Mouse (Mus musculus) heart, embryonic 12.5 days (tissue): Measurements from ENCODE around the gene Gm7978. TPM values are rescaled to one million over a fixed set of nuclear protein-coding genes. Genes with fewer than 3 reads are reported as not detected.
"Not testable (repeated sequence)": the region's sequence is repeated elsewhere in the genome, so short reads cannot be mapped to it uniquely, and the experiment has no call there.

Experiments
- ATAC-seq: fragments of 200-750 bp; cut with Nextera tagmentation; 2 replicates; pipeline ENCODE4 v1.8.0; 2017; ENCODE audit warnings: moderate TSS enrichment, moderate library complexity; ENCODE audit not compliant: insufficient number of reproducible peaks, low FRiP score
- H3K27ac ChIP-seq: fragments of 300-500 bp; sonication (generic); 2 replicates; pipeline ENCODE4 v1.5.1; 2016; ENCODE audit warnings: mild to moderate bottlenecking, moderate library complexity; ENCODE audit not compliant: poor library complexity, severe bottlenecking
- H3K27me3 ChIP-seq: fragments of 300-500 bp; sonication (generic); replicated peaks from 2 replicates; pipeline ENCODE4 v1.6.1; 2016; ENCODE audit warnings: mild to moderate bottlenecking, moderate library complexity
- H3K36me3 ChIP-seq: fragments of 300-500 bp; sonication (generic); 2 replicates; pipeline ENCODE4 v1.6.1; 2016; ENCODE audit warnings: mild to moderate bottlenecking, moderate library complexity
- H3K4me1 ChIP-seq: fragments of 300-500 bp; sonication (generic); replicated peaks from 2 replicates; pipeline ENCODE4 v1.6.1; 2016; ENCODE audit warnings: mild to moderate bottlenecking
- H3K4me2 ChIP-seq: fragments of 300-500 bp; sonication (generic); 2 replicates; pipeline ENCODE4 v1.6.1; 2016; ENCODE audit warnings: mild to moderate bottlenecking, moderate library complexity
- H3K4me3 ChIP-seq: fragments of 300-500 bp; sonication (generic); 2 replicates; pipeline ENCODE4 v1.5.1; 2016; ENCODE audit warnings: mild to moderate bottlenecking
- H3K9ac ChIP-seq: fragments of 300-500 bp; sonication (generic); 2 replicates; pipeline ENCODE4 v1.6.1; 2016; ENCODE audit warnings: mild to moderate bottlenecking, moderate library complexity
- H3K9me3 ChIP-seq: fragments of 300-500 bp; sonication (generic); replicated peaks from 2 replicates; pipeline ENCODE4 v1.6.1; 2016; ENCODE audit warnings: mild to moderate bottlenecking, moderate library complexity
- WGBS: fragments of 180-500 bp; shearing (Covaris S2); methylation state at CpG from one replicate; pipeline ENCODE4 v1.1.7; 2016; 5-methylcytosine and 5-hydroxymethylcytosine counted together
- polyA plus RNA-seq: library from polyadenylated mRNA; unstranded; fragments of >200 nt; fragmentation: Nextera tagmentation; extraction: Ambion mirVana; gene quantifications from 2 replicates; pipeline ENCODE4 v1.2.1, GENCODE M21; 2016

Gene Gm7978
- not detected in 2 replicates for polyA plus RNA-seq

- H3K9ac ChIP-seq, H3K4me3 ChIP-seq, H3K27me3 ChIP-seq, ATAC-seq, H3K9me3 ChIP-seq, H3K4me1 ChIP-seq, H3K36me3 ChIP-seq, H3K4me2 ChIP-seq, H3K27ac ChIP-seq: not testable (repeated sequence)
- no CpG with 5 or more reads among the region's 1 CpGs for WGBS
These were observed at the start of gene Gm7978 for GRCm38 (mm10) chr5:95736073-95736472. TSS of gene Gm7978 (minus strand) at chr5:95736173.

- H3K27me3 ChIP-seq, H3K27ac ChIP-seq, H3K9me3 ChIP-seq, H3K4me2 ChIP-seq, H3K36me3 ChIP-seq, H3K9ac ChIP-seq, H3K4me3 ChIP-seq, ATAC-seq, H3K4me1 ChIP-seq: not testable (repeated sequence)
- WGBS: no CpG with 5 or more reads among the region's 2 CpGs
These were observed 39.7 kb upstream of the Gm7978 start, which contains the start of gene E330014E10Rik for GRCm38 (mm10) chr5:95775690-95776089. TSS of gene E330014E10Rik (plus strand) at chr5:95775990.

DNA sequence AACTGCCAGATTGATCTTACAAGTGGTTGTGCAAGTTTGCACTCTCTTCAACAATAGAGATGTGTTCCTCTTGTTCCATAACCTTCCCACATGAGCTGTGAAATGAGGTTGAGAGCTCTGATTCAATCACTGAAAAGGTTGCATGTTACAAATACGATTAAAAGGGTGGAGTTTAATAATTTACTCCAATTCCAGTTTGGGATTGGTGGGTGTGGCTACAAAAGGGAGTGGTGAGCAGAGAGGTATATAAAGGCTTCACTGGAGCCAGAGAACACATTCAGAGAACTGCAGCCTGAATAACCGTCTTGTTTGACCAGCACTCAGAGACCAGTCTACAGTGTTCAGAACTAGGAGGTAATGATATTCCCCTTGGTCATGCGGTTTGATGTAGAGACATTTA is 5.7 kb upstream of the Gm7978 start, which contains the start of gene Gm7982:
Gene Gm7982, plus strand, starts transcription at position 301 of the 400 bp plus-strand sequence.
- H3K9me3 ChIP-seq, H3K36me3 ChIP-seq, H3K27ac ChIP-seq, H3K9ac ChIP-seq, H3K4me3 ChIP-seq, H3K4me1 ChIP-seq, ATAC-seq, H3K27me3 ChIP-seq, H3K4me2 ChIP-seq: not testable (repeated sequence)
- no CpG with 5 or more reads among the region's 3 CpGs for WGBS

Other genes with a start within 250 kb of the Gm7978 start
- not detected in 2 replicates for gene Gm3286, start 225.4 kb downstream of the Gm7978 start, polyA plus RNA-seq
- gene Gm7971, start 141.3 kb downstream of the Gm7978 start, polyA plus RNA-seq: not detected in 2 replicates
- gene Gm7982, start 5.8 kb upstream of the Gm7978 start, polyA plus RNA-seq: not detected in 2 replicates
- not detected in 2 replicates for gene E330014E10Rik, start 39.8 kb upstream of the Gm7978 start, polyA plus RNA-seq
- 0.71 and 0.84 TPM in 2 replicates for gene Cxcl13, start 220.8 kb upstream of the Gm7978 start, polyA plus RNA-seq